Mouse (Mus musculus) layer of hippocampus, adult 6 months (tissue): ENCODE data around the gene Map3k6. TPM values are rescaled to one million over a fixed set of nuclear protein-coding genes. Genes with fewer than 3 reads are reported as not detected.
A peak's percentile ranks its signal among the peaks of the same experiment; 100 is the strongest.

Experiments used
- long read RNA-seq, 2 experiments: library from polyadenylated mRNA; unstranded; transcript quantifications; one replicate each; pipeline ENCODE4 v2.0.0; 2019 to 2020
- microRNA-seq: library from miRNA; unstranded; fragments of <30 nt; microRNA quantifications from one replicate; pipeline ENCODE4 v1.2.0, GENCODE M21; 2020
- polyA plus RNA-seq: library from polyadenylated mRNA; unstranded; fragments of <200 nt; fragmentation: Nextera tagmentation; gene quantifications from 2 replicates; pipeline ENCODE4 v1.2.3, GENCODE M21; 2021

Map3k6 gene
- 2.6 and 4.7 TPM in 2 replicates for polyA plus RNA-seq
- long read RNA-seq, experiment 1, partial matches to known transcripts = 1 of 6 reads
- long read RNA-seq, experiment 1, other reads (novel, unspliced or antisense) = 1 of 6 reads
- long read RNA-seq, experiment 2, full-length matches to known transcripts = 5 of 14 reads
- long read RNA-seq, experiment 2, partial matches to known transcripts = 4 of 14 reads
- long read RNA-seq, experiment 2, other reads (novel, unspliced or antisense) = 5 of 14 reads

GRCm38 (mm10) chr4:133240490-133240921 is at the start of gene Map3k6:
Gene Map3k6, plus strand, starts transcription at chr4:133240818.

GRCm38 (mm10) chr4:133211751-133212561 is 28.7 kb upstream of the Map3k6 start, which contains the start of the genes Cd164l2 and Gpr3:
Gene Cd164l2, plus strand, starts transcription at chr4:133212131.
Gene Gpr3, minus strand, starts transcription at chr4:133212536.

GRCm38 (mm10) chr4:133262882-133263281 is 22.3 kb downstream of the Map3k6 start, which contains the start of gene Sytl1:
Gene Sytl1, minus strand, starts transcription at chr4:133263113.

GRCm38 (mm10) chr4:133277104-133278026 is 36.7 kb downstream of the Map3k6 start, which contains the start of gene Tmem222:
Gene Tmem222, minus strand, starts transcription at chr4:133277792.

Small RNA genes within 50 kb of the gene (microRNA-seq; reads per million reads assigned to microRNA genes)
- 2.8 reads per million, percentile 7 among the genes with 10 or more reads in this experiment for gene Mir7017

Other genes starting within 250 kb of the Map3k6 start
- 4.2 and 7.0 TPM in 2 replicates for gene Ahdc1, start 229.6 kb upstream of the Map3k6 start, polyA plus RNA-seq
- 43.2 and 45.3 TPM in 2 replicates for gene Wasf2, start 110.3 kb upstream of the Map3k6 start, polyA plus RNA-seq
- 4.8 and 5.5 TPM in 2 replicates for gene Cd164l2, start 28.7 kb upstream of the Map3k6 start, polyA plus RNA-seq
- 7.1 and 11.2 TPM in 2 replicates for gene Gpr3, start 28.3 kb upstream of the Map3k6 start, polyA plus RNA-seq
- 0.46 and 0.48 TPM in 2 replicates for gene Sytl1, start 22.3 kb downstream of the Map3k6 start, polyA plus RNA-seq
- gene Tmem222, start 37.0 kb downstream of the Map3k6 start, polyA plus RNA-seq = 183 and 192 TPM in 2 replicates
- 6.5 and 6.9 TPM in 2 replicates for gene Wdtc1, start 112.7 kb downstream of the Map3k6 start, polyA plus RNA-seq
- gene Slc9a1, start 128.9 kb downstream of the Map3k6 start, polyA plus RNA-seq = 10.5 and 11.0 TPM in 2 replicates
- 0.15 and 0.21 TPM in 2 replicates for gene Tent5b, start 239.3 kb downstream of the Map3k6 start, polyA plus RNA-seq